26 mouse cellular contexts compared by ENCODE assay signal in genomic region chr7:130247831-130248230, GRCm38 (mm10).
DNase-seq lines count a peak whose midpoint lies in the region; ATAC-seq and TF ChIP-seq lines count a peak whose summit lies in the region.
"Had no signal": no experiment of that assay in that cellular context is flagged by ENCODE, and none has a peak within 500 bp of the region (broad histone marks: within the 10 kb centered on the region; RNA-seq: fewer than 3 reads in every experiment).

No protein-coding gene starts in this region.

- peak overlapping the region; percentile 55 for H3K27ac ChIP-seq in layer of hippocampus, adult 2 months
- H3K27ac ChIP-seq in lung, postnatal 0 days (ENCODE audit: low read length), result peak overlapping the region; percentile 38; the same call in 1 of the 2 replicates
- H3K27ac ChIP-seq in limb, embryonic 13.5 days, result no peak overlapping the region
- H3K27ac ChIP-seq: forebrain, embryonic 10.5 days; liver, embryonic 14.5 days; midbrain, embryonic 12.5 days had no signal

- TF ChIP-seq EP300 in lung, postnatal 0 days (IDR thresholded peaks at IDR 0.05), result no peak

- no peak for TF ChIP-seq CTCF in layer of hippocampus, adult 2 months (conservative IDR thresholded peaks at IDR 0.05)
- TF ChIP-seq CTCF in lung, postnatal 0 days (IDR thresholded peaks at IDR 0.05), result no peak

- peaks cover 52% of the 10 kb centered on the region for H3K4me1 ChIP-seq in lung, postnatal 0 days (ENCODE audit: insufficient read depth, low read depth, low read length)
- peaks cover 97% of the 10 kb centered on the region for H3K4me1 ChIP-seq in limb, embryonic 13.5 days

- no peaks in the 10 kb centered on the region for H3K27me3 ChIP-seq in lung, postnatal 0 days (replicated peaks; ENCODE audit: insufficient read depth, low read length)
- H3K27me3 ChIP-seq in limb, embryonic 13.5 days, result no peaks in the 10 kb centered on the region

- no peak for DNase-seq in layer of hippocampus, adult 2 months (ENCODE audit: low spot score in 2 of 2)
- DNase-seq in layer of hippocampus, adult 8-10 months (ENCODE audit: low spot score in 2 of 2), result no peak
- DNase-seq in lung, postnatal 0 days (ENCODE audit: low spot score), result no peak
- no peak for DNase-seq in lung, postnatal 36 days
- no peak for DNase-seq in right cerebral cortex, postnatal 25 days
- no peak for DNase-seq in testis, postnatal 14 days (ENCODE audit: low spot score)
- DNase-seq: adrenal gland, postnatal 10 days; cerebellum, adult 18-20 months; cerebellum, postnatal 25 days; embryo, embryonic 11 days; gastrocnemius, postnatal 14 days; heart, adult 11 months; kidney, adult 8-10 months; kidney, postnatal 14 days; layer of hippocampus, postnatal 36 days; right cerebral cortex, postnatal 14 days; spleen, adult 18-20 months; thymus, adult 2 months; thymus, postnatal 4 days had no signal

- no peak overlapping the region for H3K9ac ChIP-seq in lung, postnatal 0 days (replicated peaks; ENCODE audit: low read depth)
- no peak overlapping the region for H3K9ac ChIP-seq in limb, embryonic 13.5 days
- H3K9ac ChIP-seq: liver, embryonic 14.5 days had no signal

- no peak for ATAC-seq in lung, postnatal 0 days
- ATAC-seq in limb, embryonic 13.5 days (ENCODE audit: low FRiP score, low read depth), result no peak
- ATAC-seq: forebrain, embryonic 16.5 days; hindbrain, embryonic 16.5 days had no signal

- no peaks in the 10 kb centered on the region for H3K36me3 ChIP-seq in lung, postnatal 0 days (ENCODE audit: insufficient read depth, low read length)
- peaks cover 12% of the 10 kb centered on the region; the same call in 1 of the 2 replicates for H3K36me3 ChIP-seq in limb, embryonic 13.5 days
- H3K36me3 ChIP-seq: midbrain, embryonic 12.5 days had no signal

- WGBS in lung, postnatal 0 days, result 42% methylated on average over 10 of the region's 10 CpGs
- WGBS in limb, embryonic 13.5 days, result 56% methylated on average over 10 of the region's 10 CpGs

- no peak overlapping the region for H3K4me2 ChIP-seq in lung, postnatal 0 days (replicated peaks; ENCODE audit: low read depth, low read length)
- peak overlapping the region; percentile 27; the same call in 1 of the 2 replicates for H3K4me2 ChIP-seq in limb, embryonic 13.5 days (replicated peaks)
- H3K4me2 ChIP-seq: heart, embryonic 11.5 days; midbrain, embryonic 12.5 days had no signal

- no peak overlapping the region for H3K4me3 ChIP-seq in layer of hippocampus, adult 2 months
- H3K4me3 ChIP-seq in lung, postnatal 0 days (ENCODE audit: low read depth, low read length), result no peak overlapping the region
- H3K4me3 ChIP-seq in limb, embryonic 13.5 days, result no peak overlapping the region
- H3K4me3 ChIP-seq: forebrain, embryonic 10.5 days; midbrain, embryonic 12.5 days had no signal

- no peaks in the 10 kb centered on the region for H3K9me3 ChIP-seq in lung, postnatal 0 days (ENCODE audit: low read length)
- no peaks in the 10 kb centered on the region for H3K9me3 ChIP-seq in limb, embryonic 13.5 days
- H3K9me3 ChIP-seq: forebrain, embryonic 10.5 days; midbrain, embryonic 12.5 days had no signal
